Mouse (Mus musculus) lung, postnatal 0 days (tissue): ENCODE measurements around the gene Prkcb. TPM values are rescaled to one million over a fixed set of nuclear protein-coding genes. Genes with fewer than 3 reads are reported as not detected.

Experiments used
- ATAC-seq: fragments of 200-750 bp; cut with Nextera tagmentation; 2 replicates; pipeline ENCODE4 v1.8.0; 2017; ENCODE audit warnings: moderate library complexity
- DNase-seq: peaks from one replicate; pipeline ENCODE4 v3.0.0-alpha.2; 2016; ENCODE audit warnings: low spot score
- H3K27ac ChIP-seq: fragments of 300-500 bp; sonication (generic); 2 replicates; pipeline ENCODE4 v1.5.1; 2014; ENCODE audit warnings: antibody characterized with exemption, mild to moderate bottlenecking, low read length, mixed read lengths
- H3K27me3 ChIP-seq: fragments of 300-500 bp; sonication (generic); replicated peaks from 2 replicates; pipeline ENCODE4 v1.6.1; 2014; ENCODE audit warnings: low read length, mixed read lengths; ENCODE audit not compliant: insufficient read depth
- H3K36me3 ChIP-seq: fragments of 300-500 bp; sonication (generic); 2 replicates; pipeline ENCODE4 v1.6.1; 2014; ENCODE audit warnings: low read length, mixed read lengths; ENCODE audit not compliant: insufficient read depth
- H3K4me1 ChIP-seq: fragments of 300-500 bp; sonication (generic); 2 replicates; pipeline ENCODE4 v1.6.1; 2014; ENCODE audit warnings: antibody characterized with exemption, low read depth, low read length, mixed read lengths; ENCODE audit not compliant: insufficient read depth
- H3K4me2 ChIP-seq: fragments of 300-500 bp; sonication (generic); replicated peaks from 2 replicates; pipeline ENCODE4 v1.6.1; 2014; ENCODE audit warnings: low read depth, mild to moderate bottlenecking, low read length, moderate library complexity, mixed read lengths
- H3K4me3 ChIP-seq: fragments of 300-500 bp; sonication (generic); 2 replicates; pipeline ENCODE4 v1.5.1; 2014; ENCODE audit warnings: low read depth, low read length
- H3K9ac ChIP-seq: fragments of 300-500 bp; sonication (generic); replicated peaks from 2 replicates; pipeline ENCODE4 v1.6.1; 2014; ENCODE audit warnings: low read depth, mild to moderate bottlenecking
- H3K9me3 ChIP-seq: fragments of 300-500 bp; sonication (generic); 2 replicates; pipeline ENCODE4 v1.6.1; 2016; ENCODE audit warnings: low read length, mixed read lengths
- CTCF ChIP-seq: IDR thresholded peaks from 2 replicates; pipeline ENCODE4 v1.5.1; 2016; ENCODE audit warnings: antibody characterized with exemption, mild to moderate bottlenecking
- EP300 ChIP-seq: IDR thresholded peaks from 2 replicates; pipeline ENCODE4 v1.6.1; 2016; ENCODE audit warnings: antibody characterized with exemption, mild to moderate bottlenecking, control low read depth
- WGBS: fragments of 180-500 bp; shearing (Covaris S2); extraction: QIAGEN DNeasy Blood & Tissue Kit; methylation state at CpG from one replicate; pipeline ENCODE4 v1.1.7; 2014; 5-methylcytosine and 5-hydroxymethylcytosine counted together
- polyA plus RNA-seq: library from polyadenylated mRNA; unstranded; fragments of >200 nt; fragmentation: Nextera tagmentation; extraction: Ambion mirVana; gene quantifications from 2 replicates; pipeline ENCODE4 v1.2.1, GENCODE M21; 2015

Gene Prkcb
- polyA plus RNA-seq, 1 experiment from 2014 or later = 2.3 TPM

GRCm38 (mm10) chr7:122566011-122566410 lies 277.5 kb downstream of the Prkcb start:
- H3K4me1 ChIP-seq = no peaks in the 10 kb centered on the region
- 38% methylated on average over 7 of the region's 7 CpGs for WGBS
- H3K27ac ChIP-seq = no peak overlapping the region
- no peaks in the 10 kb centered on the region for H3K27me3 ChIP-seq
- no peak overlapping the region for H3K4me3 ChIP-seq
- H3K36me3 ChIP-seq = no peaks in the 10 kb centered on the region
- DNase-seq (no peak), ATAC-seq (no peak)
- H3K4me2 ChIP-seq = no peak overlapping the region
- no peak overlapping the region for H3K9ac ChIP-seq
- TF ChIP-seq CTCF (no peak), EP300 (no peak)
- H3K9me3 ChIP-seq = no peaks in the 10 kb centered on the region

- no peaks in the 10 kb centered on the region for H3K36me3 ChIP-seq
- 78% methylated on average over 7 of the region's 7 CpGs for WGBS
- no peak overlapping the region for H3K9ac ChIP-seq
- no peaks in the 10 kb centered on the region for H3K4me1 ChIP-seq
- no peak overlapping the region for H3K4me3 ChIP-seq
- no peak for DNase-seq
- ATAC-seq = no peak
- TF ChIP-seq CTCF (no peak), EP300 (no peak)
- H3K9me3 ChIP-seq = no peaks in the 10 kb centered on the region
- H3K4me2 ChIP-seq = no peak overlapping the region
- no peak overlapping the region for H3K27ac ChIP-seq
- no peaks in the 10 kb centered on the region for H3K27me3 ChIP-seq
Observed at GRCm38 (mm10) chr7:122568787-122569186, 280.2 kb downstream of the Prkcb start.

GRCm38 (mm10) chr7:122570407-122570806 lies 281.9 kb downstream of the Prkcb start:
- no peaks in the 10 kb centered on the region for H3K27me3 ChIP-seq
- peak; percentile 56 for DNase-seq
- H3K9ac ChIP-seq = no peak overlapping the region
- H3K4me1 ChIP-seq = no peaks in the 10 kb centered on the region
- 48% methylated on average over 4 of the region's 4 CpGs for WGBS
- no peaks in the 10 kb centered on the region for H3K36me3 ChIP-seq
- no peaks in the 10 kb centered on the region for H3K9me3 ChIP-seq
- no peak overlapping the region for H3K27ac ChIP-seq
- H3K4me2 ChIP-seq = no peak overlapping the region
- peak; percentile 52; the same call in 1 of the 2 replicates for ATAC-seq
- no peak overlapping the region for H3K4me3 ChIP-seq
- no peak for TF ChIP-seq CTCF
- no peak for TF ChIP-seq EP300

DNA sequence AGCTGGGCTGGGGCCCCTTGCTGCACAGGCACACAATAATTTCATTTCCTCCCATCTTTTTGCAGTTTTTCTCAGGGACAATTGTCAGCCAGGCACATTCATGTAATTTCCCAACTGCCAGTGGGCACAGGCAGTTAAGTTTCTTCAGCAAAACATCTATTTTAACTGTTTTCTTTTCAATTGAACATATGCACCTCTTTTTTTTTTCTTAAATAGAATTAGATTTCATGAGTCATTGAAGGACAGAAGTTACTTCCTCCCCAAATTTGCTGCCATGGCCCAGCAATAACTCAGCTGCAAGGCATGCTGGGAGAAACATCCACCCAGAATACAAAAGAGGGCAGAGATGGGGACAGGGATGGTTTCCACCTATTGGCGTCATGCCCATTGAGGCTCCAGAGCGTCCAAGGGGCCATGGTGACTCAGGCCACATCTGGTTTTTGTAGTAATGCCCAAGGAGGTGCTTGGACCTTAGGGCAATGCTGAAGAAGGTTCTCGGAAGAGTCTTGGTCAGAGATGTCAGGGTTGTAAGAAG lies 284.6 kb downstream of the Prkcb start:
- H3K4me3 ChIP-seq = no peak overlapping the region
- no peaks in the 10 kb centered on the region for H3K9me3 ChIP-seq
- DNase-seq (no peak), ATAC-seq (no peak)
- H3K27me3 ChIP-seq = no peaks in the 10 kb centered on the region
- 80% methylated on average over 3 of the region's 3 CpGs for WGBS
- H3K9ac ChIP-seq = no peak overlapping the region
- H3K4me2 ChIP-seq = no peak overlapping the region
- H3K4me1 ChIP-seq = no peaks in the 10 kb centered on the region
- H3K27ac ChIP-seq = no peak overlapping the region
- TF ChIP-seq CTCF (no peak), EP300 (no peak)
- H3K36me3 ChIP-seq = no peaks in the 10 kb centered on the region

DNA sequence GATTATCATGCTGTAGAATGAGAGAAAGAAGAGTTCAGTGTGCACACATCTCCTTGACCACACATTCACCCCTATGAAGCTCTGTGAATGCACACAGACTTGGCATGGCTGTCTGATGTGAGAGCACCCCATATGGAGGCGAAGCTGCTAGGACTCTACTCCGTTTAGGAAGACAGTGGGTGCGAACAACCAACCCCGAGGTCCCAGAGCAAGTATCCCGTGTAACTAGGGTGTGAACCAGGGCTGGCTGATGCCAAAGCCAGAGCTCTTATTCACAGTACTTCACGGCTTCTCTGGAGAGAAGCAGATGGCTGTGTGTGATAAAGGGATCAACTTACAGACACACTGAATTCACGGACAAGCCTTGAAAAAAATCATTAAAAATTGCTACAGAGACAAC lies 285.9 kb downstream of the Prkcb start:
- TF ChIP-seq EP300 (no peak), CTCF (no peak)
- no peaks in the 10 kb centered on the region for H3K4me1 ChIP-seq
- DNase-seq = no peak
- no peaks in the 10 kb centered on the region for H3K27me3 ChIP-seq
- H3K4me3 ChIP-seq = no peak overlapping the region
- H3K4me2 ChIP-seq = no peak overlapping the region
- 80% methylated on average over 7 of the region's 7 CpGs for WGBS
- ATAC-seq = no peak
- H3K9ac ChIP-seq = no peak overlapping the region
- H3K27ac ChIP-seq = no peak overlapping the region
- no peaks in the 10 kb centered on the region for H3K36me3 ChIP-seq
- H3K9me3 ChIP-seq = no peaks in the 10 kb centered on the region

- 85% methylated on average over 5 of the region's 5 CpGs for WGBS
- TF ChIP-seq CTCF = no peak
- TF ChIP-seq EP300 = no peak
Observed at GRCm38 (mm10) chr7:122575056-122575455, 286.5 kb downstream of the Prkcb start.

GRCm38 (mm10) chr7:122575506-122575905 lies 287.0 kb downstream of the Prkcb start:
- TF ChIP-seq EP300 (no peak), CTCF (no peak)
- no peaks in the 10 kb centered on the region for H3K4me1 ChIP-seq
- no peaks in the 10 kb centered on the region for H3K36me3 ChIP-seq
- no peaks in the 10 kb centered on the region for H3K27me3 ChIP-seq
- H3K27ac ChIP-seq = no peak overlapping the region
- H3K4me2 ChIP-seq = no peak overlapping the region
- H3K9ac ChIP-seq = no peak overlapping the region
- WGBS = 33% methylated on average over 8 of the region's 8 CpGs
- no peaks in the 10 kb centered on the region for H3K9me3 ChIP-seq
- peak; percentile 40 for DNase-seq
- ATAC-seq = peak; percentile 55
- no peak overlapping the region for H3K4me3 ChIP-seq

More at GRCm38 (mm10) chr7:122575056-122575455, 286.5 kb downstream of the Prkcb start:
- DNase-seq = no peak
- Histone ChIP-seq H3K27me3 (no peaks in the 10 kb centered on the region), H3K4me1 (no peaks in the 10 kb centered on the region), H3K4me3 (no peak overlapping the region), H3K4me2 (no peak overlapping the region), H3K9me3 (no peaks in the 10 kb centered on the region), H3K9ac (no peak overlapping the region), H3K27ac (no peak overlapping the region), H3K36me3 (no peaks in the 10 kb centered on the region)
- no peak for ATAC-seq
